Mouse (Mus musculus) forebrain, postnatal 0 days (tissue): ENCODE results near the gene Tmbim6. TPM values are rescaled to one million over a fixed set of nuclear protein-coding genes. Genes with fewer than 3 reads are reported as not detected.

ENCODE experiments used
- ATAC-seq: fragments of 200-750 bp; cut with Nextera tagmentation; 2 replicates; pipeline ENCODE4 v1.8.0; 2017; ENCODE audit warnings: mild to moderate bottlenecking, moderate library complexity
- DNase-seq: peaks from one replicate; pipeline ENCODE4 v3.0.0-alpha.2; 2015
- H3K27ac ChIP-seq: fragments of 300-500 bp; sonication (generic); 2 replicates; pipeline ENCODE4 v1.5.1; 2014; ENCODE audit warnings: low read depth, mild to moderate bottlenecking, antibody characterized with exemption, low read length, moderate library complexity, mixed read lengths
- H3K27me3 ChIP-seq: fragments of 300-500 bp; sonication (generic); 2 replicates; pipeline ENCODE4 v1.6.1; 2014; ENCODE audit warnings: mild to moderate bottlenecking, low read length, mixed read lengths; ENCODE audit not compliant: insufficient read depth
- H3K36me3 ChIP-seq: fragments of 300-500 bp; sonication (generic); 2 replicates; pipeline ENCODE4 v1.6.1; 2014; ENCODE audit warnings: mild to moderate bottlenecking, moderate library complexity; ENCODE audit not compliant: insufficient read depth
- H3K4me1 ChIP-seq: fragments of 300-500 bp; sonication (generic); 2 replicates; pipeline ENCODE4 v1.6.1; 2014; ENCODE audit warnings: antibody characterized with exemption; ENCODE audit not compliant: insufficient read depth
- H3K4me2 ChIP-seq: fragments of 300-500 bp; sonication (generic); 2 replicates; pipeline ENCODE4 v1.6.1; 2014; ENCODE audit warnings: low read depth, mild to moderate bottlenecking, moderate library complexity
- H3K4me3 ChIP-seq: fragments of 300-500 bp; sonication (generic); 2 replicates; pipeline ENCODE4 v1.5.1; 2014; ENCODE audit warnings: low read depth, low read length, mixed read lengths
- H3K9ac ChIP-seq: fragments of 300-500 bp; sonication (generic); 2 replicates; pipeline ENCODE4 v1.6.1; 2014; ENCODE audit warnings: mild to moderate bottlenecking
- H3K9me3 ChIP-seq: fragments of 300-500 bp; sonication (generic); 2 replicates; pipeline ENCODE4 v1.6.1; 2016; ENCODE audit warnings: low read length
- CTCF ChIP-seq: sonication (generic); IDR thresholded peaks from 2 replicates; pipeline ENCODE4 v1.5.1; 2016; ENCODE audit warnings: antibody characterized with exemption, control low read depth, low read depth
- WGBS: fragments of 180-500 bp; shearing (Covaris S2); extraction: QIAGEN DNeasy Blood & Tissue Kit; methylation state at CpG from one replicate; pipeline ENCODE4 v1.1.7; 2014; 5-methylcytosine and 5-hydroxymethylcytosine counted together
- polyA plus RNA-seq: library from polyadenylated mRNA; unstranded; fragments of >200 nt; fragmentation: Nextera tagmentation; extraction: Ambion mirVana; gene quantifications from 2 replicates; pipeline ENCODE4 v1.2.1, GENCODE M21; 2015
- total RNA-seq: library from RNA; depleted of rRNA; stranded (reverse); fragments of >200 nt; gene quantifications from 2 replicates; pipeline ENCODE4 v1.2.3, GENCODE M21; 2014

Tmbim6 gene
- total and polyA plus RNA-seq, 2 experiments from 2014 or later, result 234 to 312 TPM

- DNase-seq (peak; percentile 47), ATAC-seq (peak; percentile 2; the same call in 1 of the 2 replicates)
- no peak for TF ChIP-seq CTCF
- Histone ChIP-seq H3K9me3 (no peaks in the 10 kb centered on the region), H3K27ac (peak overlapping the region; percentile 67), H3K27me3 (no peaks in the 10 kb centered on the region), H3K4me3 (peak overlapping the region; percentile 66), H3K4me2 (peak overlapping the region; percentile 63), H3K9ac (peak overlapping the region; percentile 67), H3K36me3 (no peaks in the 10 kb centered on the region), H3K4me1 (0 out of 2 replicates have a peak, but pooled peaks cover 4% of the 10 kb centered on the region)
- 3% methylated on average over 38 of the region's 39 CpGs for WGBS
These were observed 23.1 kb upstream of the Tmbim6 start for GRCm38 (mm10) chr15:99369391-99370171.

- Histone ChIP-seq H3K36me3 (no peaks in the 10 kb centered on the region), H3K9me3 (no peaks in the 10 kb centered on the region), H3K4me3 (peak within 1 kb of the TSS; percentile 66), H3K9ac (peak within 1 kb of the TSS; percentile 67), H3K27ac (peak within 1 kb of the TSS; percentile 67), H3K4me2 (peak within 1 kb of the TSS; percentile 63), H3K27me3 (no peaks in the 10 kb centered on the region), H3K4me1 (0 out of 2 replicates have a peak, but pooled peaks cover 4% of the 10 kb centered on the region)
- ATAC-seq (peak; percentile 97), DNase-seq (peak; percentile 98)
- TF ChIP-seq CTCF, result peak; percentile 91
- under 1% methylated on average over 36 of the region's 48 CpGs for WGBS
These were observed 22.4 kb upstream of the Tmbim6 start, which contains the start of gene Fmnl3 for GRCm38 (mm10) chr15:99370259-99370691. TSS of gene Fmnl3 (minus strand) at chr15:99370482.

GRCm38 (mm10) chr15:99371526-99372340 lies 20.9 kb upstream of the Tmbim6 start:
- no peak for TF ChIP-seq CTCF
- H3K4me2 ChIP-seq, result no peak overlapping the region
- 92% methylated on average over 7 of the region's 7 CpGs for WGBS
- DNase-seq (no peak), ATAC-seq (no peak)
- H3K27me3 ChIP-seq, result no peaks in the 10 kb centered on the region
- H3K9ac ChIP-seq, result no peak overlapping the region
- H3K36me3 ChIP-seq, result no peaks in the 10 kb centered on the region
- H3K4me1 ChIP-seq, result 0 out of 2 replicates have a peak, but pooled peaks cover 4% of the 10 kb centered on the region
- no peak overlapping the region for H3K27ac ChIP-seq
- H3K9me3 ChIP-seq, result no peaks in the 10 kb centered on the region
- H3K4me3 ChIP-seq, result no peak overlapping the region

GRCm38 (mm10) chr15:99372761-99373160 lies 19.9 kb upstream of the Tmbim6 start:
- TF ChIP-seq CTCF, result no peak
- WGBS, result 82% methylated on average over 9 of the region's 9 CpGs
- Histone ChIP-seq H3K27ac (no peak overlapping the region), H3K9ac (no peak overlapping the region), H3K4me3 (no peak overlapping the region), H3K36me3 (no peaks in the 10 kb centered on the region), H3K27me3 (no peaks in the 10 kb centered on the region), H3K4me2 (no peak overlapping the region), H3K9me3 (no peaks in the 10 kb centered on the region), H3K4me1 (0 out of 2 replicates have a peak, but pooled peaks cover 4% of the 10 kb centered on the region)
- DNase-seq (no peak), ATAC-seq (no peak)

- H3K4me2 ChIP-seq, result no peak overlapping the region
- no peak overlapping the region for H3K27ac ChIP-seq
- H3K27me3 ChIP-seq, result no peaks in the 10 kb centered on the region
- ATAC-seq (no peak), DNase-seq (no peak)
- no peak overlapping the region for H3K4me3 ChIP-seq
- TF ChIP-seq CTCF, result no peak
- H3K36me3 ChIP-seq, result no peaks in the 10 kb centered on the region
- 92% methylated on average over 5 of the region's 5 CpGs for WGBS
- no peaks in the 10 kb centered on the region for H3K4me1 ChIP-seq
- no peak overlapping the region for H3K9ac ChIP-seq
- H3K9me3 ChIP-seq, result 0 out of 2 replicates have a peak, but pooled peaks cover 3% of the 10 kb centered on the region
These were observed 17.6 kb upstream of the Tmbim6 start for GRCm38 (mm10) chr15:99375036-99375435.

GRCm38 (mm10) chr15:99375581-99375980 lies 17.1 kb upstream of the Tmbim6 start:
- no peaks in the 10 kb centered on the region for H3K36me3 ChIP-seq
- H3K4me2 ChIP-seq, result no peak overlapping the region
- H3K9me3 ChIP-seq, result 0 out of 2 replicates have a peak, but pooled peaks cover 3% of the 10 kb centered on the region
- 90% methylated on average over 3 of the region's 3 CpGs for WGBS
- no peak overlapping the region for H3K9ac ChIP-seq
- H3K27ac ChIP-seq, result no peak overlapping the region
- H3K4me1 ChIP-seq, result no peaks in the 10 kb centered on the region
- no peaks in the 10 kb centered on the region for H3K27me3 ChIP-seq
- DNase-seq (no peak), ATAC-seq (no peak)
- no peak for TF ChIP-seq CTCF
- H3K4me3 ChIP-seq, result no peak overlapping the region
